Comparison of ENCODE assay signal across 9 mouse cellular contexts in the genomic region with DNA sequence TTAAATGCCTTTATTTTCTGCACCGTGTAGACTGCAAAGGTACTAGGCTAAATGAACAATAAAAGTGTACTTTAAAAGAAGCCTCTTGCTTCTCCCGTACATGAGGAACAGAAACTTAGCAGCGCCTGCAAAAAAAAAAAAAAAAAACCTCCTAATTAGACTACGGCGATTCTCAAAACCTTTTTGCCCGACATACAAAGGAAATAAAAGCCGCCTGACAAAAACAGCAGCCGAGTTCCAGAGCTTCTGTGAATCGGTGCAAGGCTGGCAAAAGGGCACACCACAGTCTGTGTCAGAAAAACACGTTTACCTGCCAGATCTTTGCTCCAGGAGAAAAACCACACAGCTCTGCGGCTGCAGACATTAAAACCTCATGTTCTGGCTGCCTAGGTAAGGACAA. TPM values are rescaled to one million over a fixed set of nuclear protein-coding genes. Genes with fewer than 3 reads are reported as not detected.
DNase-seq lines count a peak whose midpoint lies in the region; ATAC-seq and TF ChIP-seq lines count a peak whose summit lies in the region.
"Had no signal": no experiment of that assay in that cellular context is flagged by ENCODE, and none has a peak within 500 bp of the region (broad histone marks: within the 10 kb centered on the region; RNA-seq: fewer than 3 reads in every experiment).

No protein-coding gene starts in this region.

- peak overlapping the region; percentile 89 for H3K4me2 ChIP-seq in hindbrain, embryonic 12.5 days (replicated peaks)
- peak overlapping the region; percentile 77 for H3K4me2 ChIP-seq in midbrain, embryonic 15.5 days

- no peak for TF ChIP-seq CTCF in gastrocnemius, adult 2 months (IDR thresholded peaks at IDR 0.05)

- no peaks in the 10 kb centered on the region for H3K9me3 ChIP-seq in hindbrain, embryonic 12.5 days (replicated peaks)
- no peaks in the 10 kb centered on the region for H3K9me3 ChIP-seq in midbrain, embryonic 15.5 days

- peaks cover 42% of the 10 kb centered on the region for H3K4me1 ChIP-seq in hindbrain, embryonic 12.5 days
- H3K4me1 ChIP-seq in midbrain, embryonic 15.5 days: peaks cover 41% of the 10 kb centered on the region

- no peak for DNase-seq in gastrocnemius, adult 2 months
- no peak for DNase-seq in gastrocnemius, postnatal 4 days (ENCODE audit: low spot score in 2 of 2)
- peak; percentile 52 for DNase-seq in adipocyte (ENCODE audit: low spot score)
- DNase-seq in cerebellum, postnatal 25 days: no peak
- DNase-seq in layer of hippocampus, postnatal 10 days (ENCODE audit: low spot score in 2 of 2): no peak
- no peak for DNase-seq in thymus, postnatal 10 days (ENCODE audit: low spot score in 2 of 2)
- DNase-seq: lung, postnatal 10 days had no signal

- 0 out of 2 replicates have a peak, but pooled peaks cover 5% of the 10 kb centered on the region for H3K36me3 ChIP-seq in hindbrain, embryonic 12.5 days
- H3K36me3 ChIP-seq in midbrain, embryonic 15.5 days (replicated peaks): no peaks in the 10 kb centered on the region

- 2% methylated on average over 11 of the region's 11 CpGs for WGBS in hindbrain, embryonic 12.5 days
- 2% methylated on average over 11 of the region's 11 CpGs for WGBS in midbrain, embryonic 15.5 days

- peak overlapping the region; percentile 94 for H3K27ac ChIP-seq in gastrocnemius, adult 2 months
- H3K27ac ChIP-seq in hindbrain, embryonic 12.5 days: peak overlapping the region; percentile 94
- H3K27ac ChIP-seq in midbrain, embryonic 15.5 days: peak overlapping the region; percentile 93

- no peak for ATAC-seq in hindbrain, embryonic 12.5 days (ENCODE audit: low FRiP score)
- ATAC-seq in midbrain, embryonic 15.5 days (replicated peaks): no peak

- H3K4me3 ChIP-seq in gastrocnemius, adult 2 months: peak overlapping the region; percentile 92
- H3K4me3 ChIP-seq in hindbrain, embryonic 12.5 days: peak overlapping the region; percentile 91
- H3K4me3 ChIP-seq in midbrain, embryonic 15.5 days: peak overlapping the region; percentile 60

- H3K9ac ChIP-seq in hindbrain, embryonic 12.5 days: peak overlapping the region; percentile 97
- peak overlapping the region; percentile 73 for H3K9ac ChIP-seq in midbrain, embryonic 15.5 days

- intact Hi-C loops in gastrocnemius, adult 2 months (cut with DNase I): loop anchor here (5.0 to 10.0 kb wide), 2 partner anchors 44 to 236 kb away; no protein-coding TSS in a partner anchor

- H3K27me3 ChIP-seq in hindbrain, embryonic 12.5 days: peaks cover 21% of the 10 kb centered on the region; the same call in 1 of the 2 replicates
- H3K27me3 ChIP-seq in midbrain, embryonic 15.5 days (replicated peaks): 0 out of 2 replicates have a peak, but pooled peaks cover 3% of the 10 kb centered on the region

RNA-seq across cellular contexts. Expression of a gene that starts 3.4 kb away (rescaled TPM):
- 1 to 10 TPM; 7.2 to 7.7 TPM for total RNA-seq in gastrocnemius, adult 2 months (2021)
- total RNA-seq in gastrocnemius, postnatal 4 days (2021): 10 to 100 TPM; 45.8 to 50.1 TPM
- 23.0 and 23.4 TPM in 2 replicates for polyA plus RNA-seq in hindbrain, embryonic 12.5 days (2016; fragmentation: Nextera tagmentation; extraction: Ambion mirVana)
- polyA plus RNA-seq in midbrain, embryonic 15.5 days (2015; fragmentation: Nextera tagmentation; extraction: Ambion mirVana): 14.6 and 14.9 TPM in 2 replicates
- 1 to 10 TPM; 2.0 to 2.1 TPM for total RNA-seq in layer of hippocampus, postnatal 10 days (2021)

Comparison
In these comparisons a context has a peak if more than half of its experiments do, and no peak if none do; other contexts are left out.
1. RNA of a gene that starts 3.4 kb away (total RNA-seq): 45.8 to 50.1 TPM in gastrocnemius, postnatal 4 days; 7.2 to 7.7 TPM in gastrocnemius, adult 2 months and 2.0 to 2.1 TPM in layer of hippocampus, postnatal 10 days; every median in the first group is over 4 times any median in the second.
2. Peak in every context shown above with its lines, with median percentiles within 50 percentile points of each other: H3K27ac ChIP-seq and H3K4me3 ChIP-seq.